ENCODE assay signal across 8 mouse cellular contexts in the genomic region with DNA sequence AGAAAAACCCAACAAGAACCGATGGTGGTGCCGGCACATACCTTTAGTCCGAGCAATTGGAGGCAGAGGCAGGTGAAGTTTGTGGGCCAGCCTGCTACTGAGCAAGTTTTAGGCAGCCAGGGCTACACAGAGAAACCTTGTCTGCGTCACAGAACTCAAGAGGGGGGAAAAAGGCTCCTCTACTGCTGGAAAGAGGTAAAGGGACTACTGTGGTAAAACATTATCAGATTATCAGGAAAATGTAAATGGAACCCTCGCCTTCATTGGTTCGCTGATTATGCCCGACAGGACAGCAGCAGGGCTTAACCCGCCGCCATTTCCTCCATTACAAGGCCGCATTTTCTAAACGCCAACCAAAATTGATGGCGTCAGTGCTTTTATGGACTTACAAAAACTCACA. TPM values are rescaled to one million over a fixed set of nuclear protein-coding genes. Genes with fewer than 3 reads are reported as not detected.
A peak's percentile ranks its signal among the peaks of the same experiment; 100 is the strongest.
DNase-seq lines count a peak whose midpoint lies in the region; ATAC-seq and TF ChIP-seq lines count a peak whose summit lies in the region.

No protein-coding gene starts in this region.

- no peaks in the 10 kb centered on the region for H3K9me3 ChIP-seq in embryonic facial prominence, embryonic 10.5 days
- no peaks in the 10 kb centered on the region for H3K9me3 ChIP-seq in heart, embryonic 15.5 days (replicated peaks)
- no peaks in the 10 kb centered on the region for H3K9me3 ChIP-seq in limb, embryonic 12.5 days
- H3K9me3 ChIP-seq in midbrain, embryonic 13.5 days, result no peaks in the 10 kb centered on the region

- no peak for TF ChIP-seq CTCF in spleen, adult 2 months (IDR thresholded peaks at IDR 0.05; ENCODE audit: extremely low read depth, insufficient read depth, insufficient read length, insufficient replicate concordance)
- TF ChIP-seq CTCF in testis, adult 2 months (IDR thresholded peaks at IDR 0.05; ENCODE audit: control insufficient read depth, insufficient read depth, insufficient replicate concordance, low read depth, low read length), result no peak

- H3K4me2 ChIP-seq in heart, embryonic 15.5 days, result peak overlapping the region; percentile 36; the same call in 1 of the 2 replicates
- peak overlapping the region; percentile 10; the same call in 1 of the 2 replicates for H3K4me2 ChIP-seq in limb, embryonic 12.5 days
- peak overlapping the region; percentile 43 for H3K4me2 ChIP-seq in midbrain, embryonic 13.5 days (replicated peaks)

- H3K27me3 ChIP-seq in spleen, adult 2 months (ENCODE audit: control insufficient read depth, insufficient read depth, low read length), result no peaks in the 10 kb centered on the region
- no peaks in the 10 kb centered on the region for H3K27me3 ChIP-seq in embryonic facial prominence, embryonic 10.5 days (replicated peaks; ENCODE audit: low read depth, poor library complexity, severe bottlenecking)
- no peaks in the 10 kb centered on the region for H3K27me3 ChIP-seq in heart, embryonic 15.5 days
- H3K27me3 ChIP-seq in limb, embryonic 12.5 days, result no peaks in the 10 kb centered on the region
- no peaks in the 10 kb centered on the region for H3K27me3 ChIP-seq in midbrain, embryonic 13.5 days
- H3K27me3 ChIP-seq in testis, adult 2 months (ENCODE audit: control insufficient read depth, insufficient read depth, low read length), result no peaks in the 10 kb centered on the region

- 9% methylated on average over 4 of the region's 12 CpGs for WGBS in spleen, adult 2 months
- WGBS in embryonic facial prominence, embryonic 10.5 days, result 2% methylated on average over 12 of the region's 12 CpGs
- WGBS in heart, embryonic 15.5 days, result 2% methylated on average over 12 of the region's 12 CpGs
- 2% methylated on average over 12 of the region's 12 CpGs for WGBS in limb, embryonic 12.5 days
- WGBS in midbrain, embryonic 13.5 days, result 6% methylated on average over 10 of the region's 12 CpGs

- no peak for ATAC-seq in heart, embryonic 15.5 days (replicated peaks; ENCODE audit: insufficient number of reproducible peaks, insufficient read depth, low FRiP score, low read depth)
- no peak for ATAC-seq in limb, embryonic 12.5 days (ENCODE audit: insufficient number of reproducible peaks, insufficient read depth, low FRiP score, low TSS enrichment, low read depth)
- ATAC-seq in midbrain, embryonic 13.5 days, result 0 out of 2 replicates have a peak, but pooled peaks have one; percentile 40

- DNase-seq in spleen, adult 2 months (ENCODE audit: low read depth in 1 of 2, low spot score in 2 of 2), result peak; percentile 4 to 30
- DNase-seq in spleen, adult 12 weeks (ENCODE audit: low spot score), result no peak
- DNase-seq in embryonic facial prominence, embryonic 10.5 days (ENCODE audit: low spot score), result peak; percentile 8
- no peak for DNase-seq in adrenal gland, postnatal 25 days

- H3K36me3 ChIP-seq in spleen, adult 2 months (ENCODE audit: control insufficient read depth, insufficient read depth, low read length), result no peaks in the 10 kb centered on the region
- no peaks in the 10 kb centered on the region for H3K36me3 ChIP-seq in embryonic facial prominence, embryonic 10.5 days (replicated peaks)
- no peaks in the 10 kb centered on the region for H3K36me3 ChIP-seq in heart, embryonic 15.5 days
- no peaks in the 10 kb centered on the region for H3K36me3 ChIP-seq in limb, embryonic 12.5 days
- no peaks in the 10 kb centered on the region for H3K36me3 ChIP-seq in midbrain, embryonic 13.5 days
- H3K36me3 ChIP-seq in testis, adult 2 months (ENCODE audit: control insufficient read depth, insufficient read depth, low read length), result no peaks in the 10 kb centered on the region

- peak overlapping the region; percentile 68 for H3K4me3 ChIP-seq in spleen, adult 2 months (ENCODE audit: extremely low read depth, insufficient read depth, insufficient read length)
- H3K4me3 ChIP-seq in embryonic facial prominence, embryonic 10.5 days, result peak overlapping the region; percentile 52
- H3K4me3 ChIP-seq in heart, embryonic 15.5 days, result peak overlapping the region; percentile 49
- peak overlapping the region; percentile 38 for H3K4me3 ChIP-seq in limb, embryonic 12.5 days (replicated peaks)
- H3K4me3 ChIP-seq in midbrain, embryonic 13.5 days (replicated peaks), result peak overlapping the region; percentile 42
- H3K4me3 ChIP-seq in testis, adult 2 months (ENCODE audit: control insufficient read depth, low read depth, low read length), result peak overlapping the region; percentile 73

- no peak for TF ChIP-seq POLR2A in spleen, adult 2 months (IDR thresholded peaks at IDR 0.05; ENCODE audit: low read depth, low read length)
- no peak for TF ChIP-seq POLR2A in testis, adult 2 months (IDR thresholded peaks at IDR 0.05; ENCODE audit: control insufficient read depth, low read depth, low read length)

- H3K27ac ChIP-seq in spleen, adult 2 months (ENCODE audit: insufficient read depth, low read length), result peak overlapping the region; percentile 82
- peak overlapping the region; percentile 57; the same call in 1 of the 2 replicates for H3K27ac ChIP-seq in embryonic facial prominence, embryonic 10.5 days (replicated peaks)
- H3K27ac ChIP-seq in heart, embryonic 15.5 days, result peak overlapping the region; percentile 74
- peak overlapping the region; percentile 83 for H3K27ac ChIP-seq in limb, embryonic 12.5 days
- no peak overlapping the region; the same call in 1 of the 2 replicates for H3K27ac ChIP-seq in midbrain, embryonic 13.5 days
- peak overlapping the region; percentile 80 for H3K27ac ChIP-seq in testis, adult 2 months (ENCODE audit: control insufficient read depth, insufficient read depth, low read depth, low read length)

- no peaks in the 10 kb centered on the region for H3K4me1 ChIP-seq in spleen, adult 2 months (ENCODE audit: control insufficient read depth, insufficient read depth, insufficient read length)
- H3K4me1 ChIP-seq in embryonic facial prominence, embryonic 10.5 days, result no peaks in the 10 kb centered on the region
- H3K4me1 ChIP-seq in heart, embryonic 15.5 days (replicated peaks), result no peaks in the 10 kb centered on the region
- H3K4me1 ChIP-seq in limb, embryonic 12.5 days (replicated peaks), result no peaks in the 10 kb centered on the region
- H3K4me1 ChIP-seq in midbrain, embryonic 13.5 days (replicated peaks), result no peaks in the 10 kb centered on the region
- H3K4me1 ChIP-seq in testis, adult 2 months (ENCODE audit: control insufficient read depth, insufficient read depth, low read length), result no peaks in the 10 kb centered on the region

- peak overlapping the region; percentile 38 for H3K9ac ChIP-seq in heart, embryonic 15.5 days
- peak overlapping the region; percentile 37; the same call in 1 of the 2 replicates for H3K9ac ChIP-seq in limb, embryonic 12.5 days (replicated peaks)
- H3K9ac ChIP-seq in midbrain, embryonic 13.5 days (replicated peaks), result peak overlapping the region; percentile 53; the same call in 1 of the 2 replicates

RNA-seq across cellular contexts. Expression of gene Ddx3y, which starts 0.7 kb away (rescaled TPM):
- polyA plus RNA-seq in spleen, adult 2 months (2012; rRNA removed), result 1.7 and 2.2 TPM in 2 replicates
- 16.3 and 17.5 TPM in 2 replicates for polyA plus RNA-seq in embryonic facial prominence, embryonic 10.5 days (2016; fragmentation: Nextera tagmentation; extraction: Ambion mirVana)
- 15.9 and 16.8 TPM in 2 replicates for polyA plus RNA-seq in heart, embryonic 15.5 days (2015; fragmentation: Nextera tagmentation; extraction: Ambion mirVana)
- 28.7 and 29.3 TPM in 2 replicates for polyA plus RNA-seq in limb, embryonic 12.5 days (2016; fragmentation: Nextera tagmentation; extraction: Ambion mirVana)
- polyA plus RNA-seq in midbrain, embryonic 13.5 days (2015; fragmentation: Nextera tagmentation; extraction: Ambion mirVana), result 12.0 and 23.4 TPM in 2 replicates
- polyA plus RNA-seq in testis, adult 2 months (2012; rRNA removed), result 0.88 and 1.7 TPM in 2 replicates
- total RNA-seq in adrenal gland, postnatal 25 days (2021), result not detected in 2 replicates

RNA-seq across cellular contexts. Expression of gene Uty, which starts 40.2 kb away (rescaled TPM):
- 1.4 and 1.7 TPM in 2 replicates for polyA plus RNA-seq in spleen, adult 2 months (2012; rRNA removed)
- polyA plus RNA-seq in embryonic facial prominence, embryonic 10.5 days (2016; fragmentation: Nextera tagmentation; extraction: Ambion mirVana), result 12.8 and 16.4 TPM in 2 replicates
- polyA plus RNA-seq in heart, embryonic 15.5 days (2015; fragmentation: Nextera tagmentation; extraction: Ambion mirVana), result 6.3 and 8.0 TPM in 2 replicates
- 18.8 and 18.9 TPM in 2 replicates for polyA plus RNA-seq in limb, embryonic 12.5 days (2016; fragmentation: Nextera tagmentation; extraction: Ambion mirVana)
- polyA plus RNA-seq in midbrain, embryonic 13.5 days (2015; fragmentation: Nextera tagmentation; extraction: Ambion mirVana), result 9.0 and 14.5 TPM in 2 replicates
- 1.3 and 1.7 TPM in 2 replicates for polyA plus RNA-seq in testis, adult 2 months (2012; rRNA removed)
- total RNA-seq in adrenal gland, postnatal 25 days (2021), result not detected in 2 replicates

Comparison
In these comparisons a context has a peak if more than half of its experiments do, and no peak if none do; other contexts are left out.
1. DNase-seq: peak in spleen, adult 2 months (2 of 2) and embryonic facial prominence, embryonic 10.5 days (single experiment); none in spleen, adult 12 weeks (single experiment) and adrenal gland, postnatal 25 days (single experiment).
2. Peak in every context shown above with its lines, with median percentiles within 50 percentile points of each other: H3K4me3 ChIP-seq, H3K4me2 ChIP-seq and H3K9ac ChIP-seq.